Mouse (Mus musculus) thymus, adult 2 months (tissue): Measurements from ENCODE around the gene Mfsd13b.

Experiments
- CTCF ChIP-seq: fragments of 200-500 bp; IDR thresholded peaks from 2 replicates; pipeline ENCODE4 v1.5.1; 2012; ENCODE audit warnings: mild to moderate bottlenecking, control low read depth, low read length, moderate library complexity, borderline replicate concordance; ENCODE audit not compliant: control insufficient read depth, poor library complexity, insufficient read depth; ENCODE audit errors: extremely low read depth
- POLR2A ChIP-seq: fragments of 200-500 bp; IDR thresholded peaks from 2 replicates; pipeline ENCODE4 v1.6.1; 2012; ENCODE audit warnings: mild to moderate bottlenecking, low read length, control low read depth, moderate library complexity; ENCODE audit not compliant: control insufficient read depth, poor library complexity, insufficient read depth; ENCODE audit errors: extremely low read depth

- TF ChIP-seq CTCF (no peak), POLR2A (no peak)
These were observed 12.2 kb upstream of the Mfsd13b start for GRCm38 (mm10) chr7:120970112-120970511.
